Mouse (Mus musculus) 3T3-L1 (cell line): ENCODE results near the gene Itsn1.
A peak's percentile ranks its signal among the peaks of the same experiment; 100 is the strongest.

Experiments
- DNase-seq: peaks from one replicate; pipeline ENCODE4 v3.0.0-alpha.2; 2015; ENCODE audit warnings: low read depth, low spot score

The Itsn1 gene

GRCm38 (mm10) chr16:91905987-91906386, 176.9 kb downstream of the Itsn1 start:
- no peak for DNase-seq

GRCm38 (mm10) chr16:91906672-91907071, 177.6 kb downstream of the Itsn1 start:
- no peak for DNase-seq

- no peak for DNase-seq
Observed at GRCm38 (mm10) chr16:91907158-91907557, 178.1 kb downstream of the Itsn1 start.

- DNase-seq, result no peak
Observed at GRCm38 (mm10) chr16:91909569-91910335, 180.7 kb downstream of the Itsn1 start.

GRCm38 (mm10) chr16:91917631-91918096, 188.6 kb downstream of the Itsn1 start:
- peak; percentile 89 for DNase-seq

- DNase-seq, result no peak
Observed at GRCm38 (mm10) chr16:91918461-91918860, 189.4 kb downstream of the Itsn1 start.

- peak; percentile 28 for DNase-seq
Observed at GRCm38 (mm10) chr16:91919056-91919455, 190.0 kb downstream of the Itsn1 start.

- no peak for DNase-seq
Observed at GRCm38 (mm10) chr16:91921340-91921739, 192.3 kb downstream of the Itsn1 start.

- no peak for DNase-seq
Observed at GRCm38 (mm10) chr16:91922939-91923338, 193.9 kb downstream of the Itsn1 start.

- no peak for DNase-seq
Observed at GRCm38 (mm10) chr16:91924426-91924825, 195.3 kb downstream of the Itsn1 start.

- no peak for DNase-seq
Observed at GRCm38 (mm10) chr16:91927911-91928630, 199.0 kb downstream of the Itsn1 start.

GRCm38 (mm10) chr16:91931078-91932013, 202.3 kb downstream of the Itsn1 start:
- peak; percentile 98 for DNase-seq

GRCm38 (mm10) chr16:91932082-91932690, 203.1 kb downstream of the Itsn1 start:
- no peak for DNase-seq

- no peak for DNase-seq
Observed at GRCm38 (mm10) chr16:91932843-91933518, 203.9 kb downstream of the Itsn1 start.

- peak; percentile 60 for DNase-seq
Observed at GRCm38 (mm10) chr16:91935108-91935507, 206.0 kb downstream of the Itsn1 start.

GRCm38 (mm10) chr16:91935726-91936125, 206.6 kb downstream of the Itsn1 start:
- DNase-seq, result peak; percentile 24

GRCm38 (mm10) chr16:91936340-91937030, 207.4 kb downstream of the Itsn1 start:
- DNase-seq, result peak; percentile 98

GRCm38 (mm10) chr16:91937281-91937680, 208.2 kb downstream of the Itsn1 start:
- no peak for DNase-seq

- DNase-seq, result no peak
Observed at GRCm38 (mm10) chr16:91938141-91938540, 209.1 kb downstream of the Itsn1 start.

- DNase-seq, result no peak
Observed at GRCm38 (mm10) chr16:91940726-91941125, 211.6 kb downstream of the Itsn1 start.
